In the genomic region with DNA sequence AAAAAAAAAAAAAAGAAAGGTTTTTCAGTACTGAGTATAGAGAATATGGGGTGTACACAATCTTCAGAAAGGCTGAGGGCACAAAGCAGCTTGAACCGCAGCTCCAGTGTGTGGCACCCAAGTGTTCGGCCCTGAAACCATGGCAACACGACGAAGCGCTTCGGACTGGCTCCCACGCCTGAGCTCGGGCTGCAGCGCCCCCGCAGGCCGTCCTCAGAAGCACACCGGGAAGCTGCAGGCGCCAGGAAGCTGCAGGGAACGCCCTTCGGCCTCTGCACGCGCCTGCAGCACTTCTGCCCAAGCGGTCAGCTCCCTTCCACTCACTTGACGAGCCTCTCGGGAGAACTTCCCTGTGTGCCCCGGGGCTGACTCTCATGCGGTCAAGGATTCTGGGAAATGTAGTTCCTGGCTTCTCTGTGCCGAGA, we compare ENCODE assay signal across 7 mouse cellular contexts. TPM values are rescaled to one million over a fixed set of nuclear protein-coding genes. Genes with fewer than 3 reads are reported as not detected.
DNase-seq lines count a peak whose midpoint lies in the region; ATAC-seq and TF ChIP-seq lines count a peak whose summit lies in the region.

No protein-coding gene starts in this region.

- H3K4me3 ChIP-seq in embryonic facial prominence, embryonic 12.5 days, result peak overlapping the region; percentile 31
- H3K4me3 ChIP-seq in kidney, adult 2 months (ENCODE audit: insufficient read depth, low read depth, low read length), result no peak overlapping the region
- H3K4me3 ChIP-seq in limb, embryonic 12.5 days (replicated peaks), result peak overlapping the region; percentile 30
- H3K4me3 ChIP-seq in midbrain, embryonic 15.5 days, result peak overlapping the region; percentile 41
- peak overlapping the region; percentile 17; the same call in 1 of the 2 replicates for H3K4me3 ChIP-seq in spleen, adult 2 months (ENCODE audit: extremely low read depth, insufficient read depth, insufficient read length)

- no peaks in the 10 kb centered on the region for H3K27me3 ChIP-seq in embryonic facial prominence, embryonic 12.5 days
- no peaks in the 10 kb centered on the region for H3K27me3 ChIP-seq in kidney, adult 2 months (replicated peaks; ENCODE audit: control insufficient read depth, insufficient read depth, low read length)
- H3K27me3 ChIP-seq in limb, embryonic 12.5 days, result no peaks in the 10 kb centered on the region
- H3K27me3 ChIP-seq in midbrain, embryonic 15.5 days (replicated peaks), result no peaks in the 10 kb centered on the region
- H3K27me3 ChIP-seq in spleen, adult 2 months (ENCODE audit: control insufficient read depth, insufficient read depth, low read length), result no peaks in the 10 kb centered on the region

- 1% methylated on average over 23 of the region's 23 CpGs for WGBS in embryonic facial prominence, embryonic 12.5 days
- under 1% methylated on average over 23 of the region's 23 CpGs for WGBS in kidney, adult 2 months
- WGBS in limb, embryonic 12.5 days, result 0% methylated on average over 23 of the region's 23 CpGs
- 0% methylated on average over 23 of the region's 23 CpGs for WGBS in midbrain, embryonic 15.5 days
- 2% methylated on average over 23 of the region's 23 CpGs for WGBS in spleen, adult 2 months

- DNase-seq in adrenal gland, postnatal 25 days, result peak; percentile 96
- DNase-seq in heart, adult 18-20 months, result peak; percentile 96 to 98
- DNase-seq in kidney, adult 2 months, result peak; percentile 99
- DNase-seq in spleen, adult 2 months (ENCODE audit: low read depth in 1 of 2, low spot score in 2 of 2), result peak; percentile 77 to 88

- TF ChIP-seq POLR2A in kidney, adult 2 months (IDR thresholded peaks at IDR 0.05; ENCODE audit: low read depth, low read length), result no peak
- no peak for TF ChIP-seq POLR2A in spleen, adult 2 months (IDR thresholded peaks at IDR 0.05; ENCODE audit: low read depth, low read length)

- no peaks in the 10 kb centered on the region for H3K9me3 ChIP-seq in embryonic facial prominence, embryonic 12.5 days
- no peaks in the 10 kb centered on the region for H3K9me3 ChIP-seq in limb, embryonic 12.5 days
- H3K9me3 ChIP-seq in midbrain, embryonic 15.5 days, result no peaks in the 10 kb centered on the region

- peak; percentile 96 for TF ChIP-seq CTCF in kidney, adult 2 months (conservative IDR thresholded peaks at IDR 0.05; ENCODE audit: insufficient read depth, insufficient read length, low read depth, low read length)
- peak; percentile 98 for TF ChIP-seq CTCF in spleen, adult 2 months (IDR thresholded peaks at IDR 0.05; ENCODE audit: extremely low read depth, insufficient read depth, insufficient read length, insufficient replicate concordance)

- H3K27ac ChIP-seq in embryonic facial prominence, embryonic 12.5 days, result peak overlapping the region; percentile 5; the same call in 1 of the 2 replicates
- H3K27ac ChIP-seq in kidney, adult 2 months (ENCODE audit: insufficient read depth, low read depth, low read length), result no peak overlapping the region
- peak overlapping the region; percentile 56 for H3K27ac ChIP-seq in limb, embryonic 12.5 days
- peak overlapping the region; percentile 51 for H3K27ac ChIP-seq in midbrain, embryonic 15.5 days
- no peak overlapping the region for H3K27ac ChIP-seq in spleen, adult 2 months (ENCODE audit: insufficient read depth, low read length)

- H3K9ac ChIP-seq in embryonic facial prominence, embryonic 12.5 days, result no peak overlapping the region
- no peak overlapping the region for H3K9ac ChIP-seq in limb, embryonic 12.5 days (replicated peaks)
- peak overlapping the region; percentile 3; the same call in 1 of the 2 replicates for H3K9ac ChIP-seq in midbrain, embryonic 15.5 days

- ATAC-seq in embryonic facial prominence, embryonic 12.5 days (ENCODE audit: insufficient number of reproducible peaks, insufficient read depth, low FRiP score, low TSS enrichment), result peak; percentile 91
- ATAC-seq in limb, embryonic 12.5 days (ENCODE audit: insufficient number of reproducible peaks, insufficient read depth, low FRiP score, low TSS enrichment, low read depth), result peak; percentile 91
- ATAC-seq in midbrain, embryonic 15.5 days (replicated peaks), result peak; percentile 90

- H3K36me3 ChIP-seq in embryonic facial prominence, embryonic 12.5 days, result no peaks in the 10 kb centered on the region
- no peaks in the 10 kb centered on the region for H3K36me3 ChIP-seq in kidney, adult 2 months (ENCODE audit: control insufficient read depth, insufficient read depth, low read length)
- H3K36me3 ChIP-seq in limb, embryonic 12.5 days, result no peaks in the 10 kb centered on the region
- no peaks in the 10 kb centered on the region for H3K36me3 ChIP-seq in midbrain, embryonic 15.5 days (replicated peaks)
- no peaks in the 10 kb centered on the region for H3K36me3 ChIP-seq in spleen, adult 2 months (ENCODE audit: control insufficient read depth, insufficient read depth, low read length)

- peak overlapping the region; percentile 46 for H3K4me2 ChIP-seq in embryonic facial prominence, embryonic 12.5 days (replicated peaks)
- H3K4me2 ChIP-seq in limb, embryonic 12.5 days, result peak overlapping the region; percentile 51
- peak overlapping the region; percentile 51 for H3K4me2 ChIP-seq in midbrain, embryonic 15.5 days

- peaks cover 23% of the 10 kb centered on the region for H3K4me1 ChIP-seq in embryonic facial prominence, embryonic 12.5 days
- peaks cover 4% of the 10 kb centered on the region; the same call in 1 of the 2 replicates for H3K4me1 ChIP-seq in kidney, adult 2 months (ENCODE audit: control insufficient read depth, insufficient read depth, low read length)
- H3K4me1 ChIP-seq in limb, embryonic 12.5 days (replicated peaks), result peaks cover 35% of the 10 kb centered on the region
- peaks cover 31% of the 10 kb centered on the region for H3K4me1 ChIP-seq in midbrain, embryonic 15.5 days
- H3K4me1 ChIP-seq in spleen, adult 2 months (ENCODE audit: control insufficient read depth, insufficient read depth, insufficient read length), result peaks cover 4% of the 10 kb centered on the region; the same call in 1 of the 2 replicates

RNA-seq across cellular contexts. Expression of a gene that starts 9.9 kb away (rescaled TPM):
- total RNA-seq in adrenal gland, postnatal 25 days (2021), result 19.3 and 22.9 TPM in 2 replicates
- polyA plus RNA-seq in embryonic facial prominence, embryonic 12.5 days (2016; fragmentation: Nextera tagmentation; extraction: Ambion mirVana), result 14.7 and 17.1 TPM in 2 replicates
- total RNA-seq in heart, adult 18-20 months (2021), result 10 to 100 TPM; 25.8 TPM
- 94.0 and 101 TPM in 2 replicates for polyA plus RNA-seq in kidney, adult 2 months (2012; rRNA removed)
- 13.4 and 14.2 TPM in 2 replicates for polyA plus RNA-seq in limb, embryonic 12.5 days (2016; fragmentation: Nextera tagmentation; extraction: Ambion mirVana)
- 5.9 and 6.2 TPM in 2 replicates for polyA plus RNA-seq in midbrain, embryonic 15.5 days (2015; fragmentation: Nextera tagmentation; extraction: Ambion mirVana)
- polyA plus RNA-seq in spleen, adult 2 months (2012; rRNA removed), result 27.7 and 31.6 TPM in 2 replicates

RNA-seq across cellular contexts. Expression of a gene that starts 16.9 kb away (rescaled TPM):
- 37.8 and 41.2 TPM in 2 replicates for total RNA-seq in adrenal gland, postnatal 25 days (2021)
- 28.4 and 30.6 TPM in 2 replicates for polyA plus RNA-seq in embryonic facial prominence, embryonic 12.5 days (2016; fragmentation: Nextera tagmentation; extraction: Ambion mirVana)
- 10 to 100 TPM; 15.8 to 16.1 TPM for total RNA-seq in heart, adult 18-20 months (2021)
- 8.3 and 8.6 TPM in 2 replicates for polyA plus RNA-seq in kidney, adult 2 months (2012; rRNA removed)
- 30.4 and 31.6 TPM in 2 replicates for polyA plus RNA-seq in limb, embryonic 12.5 days (2016; fragmentation: Nextera tagmentation; extraction: Ambion mirVana)
- 64.6 and 67.0 TPM in 2 replicates for polyA plus RNA-seq in midbrain, embryonic 15.5 days (2015; fragmentation: Nextera tagmentation; extraction: Ambion mirVana)
- polyA plus RNA-seq in spleen, adult 2 months (2012; rRNA removed), result 5.3 and 7.1 TPM in 2 replicates

RNA-seq across cellular contexts. Expression of a gene that starts 29.2 kb away (rescaled TPM):
- total RNA-seq in adrenal gland, postnatal 25 days (2021), result 6.2 and 8.3 TPM in 2 replicates
- polyA plus RNA-seq in embryonic facial prominence, embryonic 12.5 days (2016; fragmentation: Nextera tagmentation; extraction: Ambion mirVana), result 3.1 and 4.5 TPM in 2 replicates
- total RNA-seq in heart, adult 18-20 months (2021), result under 1 TPM; 0.17 to 0.90 TPM
- 224 and 296 TPM in 2 replicates for polyA plus RNA-seq in kidney, adult 2 months (2012; rRNA removed)
- 3.8 and 4.1 TPM in 2 replicates for polyA plus RNA-seq in limb, embryonic 12.5 days (2016; fragmentation: Nextera tagmentation; extraction: Ambion mirVana)
- polyA plus RNA-seq in midbrain, embryonic 15.5 days (2015; fragmentation: Nextera tagmentation; extraction: Ambion mirVana), result 9.4 and 11.7 TPM in 2 replicates
- 0.62 and 1.6 TPM in 2 replicates for polyA plus RNA-seq in spleen, adult 2 months (2012; rRNA removed)

Comparison
In these comparisons a context has a peak if more than half of its experiments do, and no peak if none do; other contexts are left out.
1. H3K27ac ChIP-seq: peak in embryonic facial prominence, embryonic 12.5 days (single experiment), limb, embryonic 12.5 days (single experiment) and midbrain, embryonic 15.5 days (single experiment); none in kidney, adult 2 months (single experiment) and spleen, adult 2 months (single experiment).
2. RNA of a gene that starts 29.2 kb away (polyA plus RNA-seq): 224 to 296 TPM in kidney, adult 2 months; 9.4 to 11.7 TPM in midbrain, embryonic 15.5 days, 3.1 to 4.5 TPM in embryonic facial prominence, embryonic 12.5 days, 3.8 to 4.1 TPM in limb, embryonic 12.5 days and 0.62 to 1.6 TPM in spleen, adult 2 months; every median in the first group is over 10 times any median in the second.
3. Peak in every context shown above with its lines, with median percentiles within 50 percentile points of each other: DNase-seq, ATAC-seq and H3K4me2 ChIP-seq.